Mouse (Mus musculus) hindbrain, embryonic 15.5 days (tissue): ENCODE measurements around the gene Thap8. TPM values are rescaled to one million over a fixed set of nuclear protein-coding genes. Genes with fewer than 3 reads are reported as not detected.
A peak's percentile ranks its signal among the peaks of the same experiment; 100 is the strongest.

Source experiments
- ATAC-seq: fragments of 200-750 bp; cut with Nextera tagmentation; 2 replicates; pipeline ENCODE4 v1.8.0; 2017; ENCODE audit warnings: low read depth, moderate number of reproducible peaks, moderate TSS enrichment; ENCODE audit not compliant: low FRiP score
- H3K27ac ChIP-seq: fragments of 300-500 bp; sonication (generic); replicated peaks from 2 replicates; pipeline ENCODE4 v1.5.1; 2015; ENCODE audit warnings: mild to moderate bottlenecking, inconsistent platforms
- H3K27me3 ChIP-seq: fragments of 300-500 bp; sonication (generic); 2 replicates; pipeline ENCODE4 v1.6.1; 2015; ENCODE audit warnings: control low read depth, inconsistent platforms
- H3K36me3 ChIP-seq: fragments of 300-500 bp; sonication (generic); 2 replicates; pipeline ENCODE4 v1.6.1; 2015; ENCODE audit warnings: control low read depth, inconsistent platforms
- H3K4me1 ChIP-seq: fragments of 300-500 bp; sonication (generic); replicated peaks from 2 replicates; pipeline ENCODE4 v1.6.1; 2015; ENCODE audit warnings: control low read depth, inconsistent platforms
- H3K4me2 ChIP-seq: fragments of 300-500 bp; sonication (generic); 2 replicates; pipeline ENCODE4 v1.6.1; 2015; ENCODE audit warnings: moderate library complexity, mild to moderate bottlenecking, inconsistent platforms
- H3K4me3 ChIP-seq: fragments of 300-500 bp; sonication (generic); 2 replicates; pipeline ENCODE4 v1.5.1; 2015; ENCODE audit warnings: mild to moderate bottlenecking, inconsistent platforms
- H3K9ac ChIP-seq: fragments of 300-500 bp; sonication (generic); 2 replicates; pipeline ENCODE4 v1.6.1; 2015; ENCODE audit warnings: inconsistent platforms
- H3K9me3 ChIP-seq: fragments of 300-500 bp; sonication (generic); 2 replicates; pipeline ENCODE4 v1.6.1; 2016; ENCODE audit warnings: control low read depth, inconsistent platforms
- WGBS: fragments of 180-500 bp; shearing (Covaris S2); methylation state at CpG from one replicate; pipeline ENCODE4 v1.1.7; 2015; 5-methylcytosine and 5-hydroxymethylcytosine counted together
- polyA plus RNA-seq: library from polyadenylated mRNA; unstranded; fragments of >200 nt; fragmentation: Nextera tagmentation; extraction: Ambion mirVana; gene quantifications from 2 replicates; pipeline ENCODE4 v1.2.1, GENCODE M21; 2015

The Thap8 gene
- polyA plus RNA-seq, 1 experiment from 2014 or later = 0.88 TPM

DNA sequence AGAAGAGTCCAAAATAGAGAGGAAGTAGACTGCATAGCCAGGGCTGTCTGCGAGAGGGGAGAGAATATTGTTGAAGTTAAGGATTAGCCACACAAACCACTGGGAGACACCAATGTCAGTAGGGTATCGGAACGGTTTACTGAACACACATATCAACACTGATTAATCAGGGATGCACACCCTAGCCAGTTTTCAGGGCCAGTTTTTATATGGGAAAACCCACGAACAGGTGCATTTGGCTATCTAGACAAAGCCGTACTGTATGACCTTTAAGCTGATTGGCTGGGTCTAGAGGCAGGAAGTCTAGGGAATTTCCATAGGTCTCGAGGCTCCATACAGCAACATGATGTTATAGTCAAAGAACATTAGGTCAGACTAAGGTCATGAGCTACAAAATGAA lies 43.0 kb downstream of the Thap8 start:
- H3K36me3 ChIP-seq = no peaks in the 10 kb centered on the region
- 0 out of 2 replicates have a peak overlapping the region, but pooled peaks have one; percentile 95 for H3K9ac ChIP-seq
- peaks cover 21% of the 10 kb centered on the region for H3K4me1 ChIP-seq
- peak overlapping the region; percentile 95 for H3K4me3 ChIP-seq
- H3K4me2 ChIP-seq = peak overlapping the region; percentile 91
- 0 out of 2 replicates have a peak, but pooled peaks cover 3% of the 10 kb centered on the region for H3K27me3 ChIP-seq
- peak; percentile 3; the same call in 1 of the 2 replicates for ATAC-seq
- H3K27ac ChIP-seq = peak overlapping the region; percentile 88
- 42% methylated on average over 6 of the region's 6 CpGs for WGBS
- no peaks in the 10 kb centered on the region for H3K9me3 ChIP-seq

DNA sequence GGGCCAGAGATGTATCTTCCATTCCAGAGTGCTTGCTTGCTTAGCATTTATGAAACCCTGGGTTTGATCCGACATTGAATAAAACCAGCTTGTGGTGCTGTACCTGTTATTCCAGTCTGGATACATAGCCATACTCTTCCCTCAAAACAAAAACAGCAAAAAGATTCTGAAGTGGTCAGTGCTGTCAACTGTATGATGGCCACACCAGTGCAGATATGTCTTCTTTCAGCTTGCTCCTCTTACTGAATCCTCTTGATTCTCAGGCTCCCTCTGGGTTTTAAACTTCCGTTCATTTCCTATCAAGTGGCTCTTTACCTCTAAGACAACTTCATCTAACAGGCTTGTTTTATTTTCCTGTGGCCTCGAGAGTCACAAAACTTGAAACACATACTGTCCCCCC lies 43.9 kb downstream of the Thap8 start, which contains the start of gene Sdhaf1:
Gene Sdhaf1 (minus strand): TSS at position 101 of the 400 bp plus-strand sequence.
- Histone ChIP-seq H3K9ac (0 out of 2 replicates have a peak within 1 kb of the TSS, but pooled peaks have one; percentile 95), H3K27ac (peak within 1 kb of the TSS; percentile 88; the same call in 1 of the 2 replicates), H3K27me3 (0 out of 2 replicates have a peak, but pooled peaks cover 3% of the 10 kb centered on the region), H3K36me3 (no peaks in the 10 kb centered on the region), H3K4me1 (peaks cover 21% of the 10 kb centered on the region), H3K4me2 (peak within 1 kb of the TSS; percentile 91), H3K4me3 (peak within 1 kb of the TSS; percentile 95), H3K9me3 (no peaks in the 10 kb centered on the region)
- WGBS = 83% methylated on average over 3 of the region's 3 CpGs
- ATAC-seq = no peak

DNA sequence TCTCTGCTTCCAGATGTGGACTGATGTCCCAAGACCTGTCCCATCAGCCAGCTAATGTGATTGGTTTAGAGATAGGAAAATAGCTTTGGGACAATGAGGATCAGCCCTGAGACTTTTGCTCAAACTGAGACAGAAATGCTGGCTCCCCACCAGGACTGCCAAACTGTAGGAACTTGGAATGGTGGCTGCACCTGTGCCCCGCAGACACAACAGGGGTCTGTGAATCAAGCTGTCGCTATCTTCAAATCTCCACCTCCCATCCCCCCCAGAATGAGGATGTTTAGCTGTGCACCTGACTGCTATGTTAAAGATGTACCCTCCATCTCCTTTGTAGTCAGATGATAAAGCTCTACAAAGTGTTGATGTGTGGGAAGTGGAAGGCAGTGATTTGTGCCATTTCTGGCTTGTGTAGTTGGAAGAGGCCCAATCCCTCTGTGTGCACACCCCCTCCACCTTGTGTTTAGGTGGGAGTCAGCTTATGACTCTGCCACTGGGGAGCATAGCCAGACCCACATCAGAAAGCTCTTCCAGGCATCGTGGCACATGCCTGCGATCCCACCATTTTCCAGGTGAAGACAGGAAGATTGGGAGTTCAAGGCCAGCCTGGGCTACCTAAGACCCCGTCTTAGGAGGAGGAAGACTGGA lies 44.5 kb downstream of the Thap8 start:
- 86% methylated on average over 5 of the region's 5 CpGs for WGBS
- Histone ChIP-seq H3K9ac (no peak overlapping the region), H3K27ac (no peak overlapping the region), H3K4me3 (no peak overlapping the region), H3K9me3 (no peaks in the 10 kb centered on the region), H3K4me2 (no peak overlapping the region), H3K36me3 (no peaks in the 10 kb centered on the region), H3K27me3 (0 out of 2 replicates have a peak, but pooled peaks cover 3% of the 10 kb centered on the region), H3K4me1 (peaks cover 21% of the 10 kb centered on the region)
- no peak for ATAC-seq

DNA sequence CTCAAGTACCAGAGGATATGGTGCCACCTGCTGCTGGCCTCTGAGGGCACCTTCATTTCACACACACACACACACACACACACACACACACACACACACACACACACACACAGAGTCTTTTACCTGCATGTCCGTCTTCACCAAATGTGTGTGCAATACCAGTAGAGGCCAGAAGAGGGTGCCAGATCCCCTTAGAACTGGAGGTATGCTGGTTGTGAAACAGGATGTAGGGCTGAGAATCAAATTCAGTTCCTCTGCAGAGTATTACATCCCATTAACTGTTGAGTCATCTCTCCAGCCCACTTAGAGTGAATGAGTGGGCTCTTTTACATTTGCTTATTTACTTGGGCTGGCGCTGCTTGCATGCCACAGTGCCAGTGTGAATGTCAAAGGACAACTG lies 45.5 kb downstream of the Thap8 start:
- Histone ChIP-seq H3K36me3 (no peaks in the 10 kb centered on the region), H3K27me3 (0 out of 2 replicates have a peak, but pooled peaks cover 3% of the 10 kb centered on the region), H3K9me3 (no peaks in the 10 kb centered on the region), H3K4me3 (no peak overlapping the region), H3K27ac (no peak overlapping the region), H3K4me1 (peaks cover 21% of the 10 kb centered on the region), H3K4me2 (no peak overlapping the region), H3K9ac (no peak overlapping the region)
- WGBS = 39% methylated on average over 2 of the region's 2 CpGs
- no peak for ATAC-seq

DNA sequence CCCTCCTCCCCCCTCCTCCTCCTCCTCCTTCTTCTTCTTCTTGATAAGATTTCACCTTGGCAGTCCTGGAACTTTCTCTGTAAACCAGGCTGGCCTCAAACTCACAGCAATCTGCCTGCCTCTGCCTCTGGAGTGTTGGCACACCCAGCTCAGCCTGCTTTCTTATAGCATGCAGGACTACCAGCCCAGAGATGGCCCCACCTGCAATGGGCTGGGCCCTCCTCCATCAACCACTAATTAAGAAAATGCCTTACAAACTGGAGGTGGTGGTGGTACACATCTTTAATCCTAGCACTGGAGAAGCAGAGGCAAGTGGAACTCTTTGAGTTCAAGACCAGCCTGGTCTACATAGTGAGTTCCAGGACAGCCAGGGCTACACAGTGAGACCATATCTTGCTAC lies 46.5 kb downstream of the Thap8 start:
- Histone ChIP-seq H3K4me3 (no peak overlapping the region), H3K4me1 (peaks cover 15% of the 10 kb centered on the region), H3K27ac (no peak overlapping the region), H3K9me3 (no peaks in the 10 kb centered on the region), H3K4me2 (no peak overlapping the region), H3K27me3 (0 out of 2 replicates have a peak, but pooled peaks cover 3% of the 10 kb centered on the region), H3K9ac (no peak overlapping the region), H3K36me3 (no peaks in the 10 kb centered on the region)
- ATAC-seq = no peak

DNA sequence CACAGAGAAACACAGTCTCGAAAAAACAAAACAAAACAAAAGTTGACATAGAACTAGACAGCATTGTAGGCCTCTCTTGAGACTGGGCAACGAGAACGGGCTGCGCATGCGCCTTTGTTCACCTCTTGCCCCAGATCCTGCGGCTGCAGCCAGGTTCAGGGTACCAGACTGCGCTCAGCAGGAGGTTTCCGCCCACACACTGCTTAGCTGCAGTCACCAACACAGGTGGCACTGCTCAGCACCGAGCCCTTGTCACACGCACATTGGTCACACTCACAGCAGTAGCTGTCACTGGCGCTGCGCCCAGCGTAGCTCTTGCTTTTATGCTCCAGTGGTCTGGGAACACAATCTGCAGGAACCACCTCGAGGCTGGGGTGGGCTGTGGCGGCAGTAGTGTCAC lies 47.2 kb downstream of the Thap8 start:
- no peak overlapping the region for H3K4me2 ChIP-seq
- H3K4me3 ChIP-seq = no peak overlapping the region
- no peak for ATAC-seq
- no peaks in the 10 kb centered on the region for H3K9me3 ChIP-seq
- peaks cover 17% of the 10 kb centered on the region for H3K4me1 ChIP-seq
- H3K27ac ChIP-seq = 0 out of 2 replicates have a peak overlapping the region, but pooled peaks have one; percentile 12
- no peak overlapping the region for H3K9ac ChIP-seq
- H3K36me3 ChIP-seq = no peaks in the 10 kb centered on the region
- 0 out of 2 replicates have a peak, but pooled peaks cover 3% of the 10 kb centered on the region for H3K27me3 ChIP-seq
- WGBS = 45% methylated on average over 15 of the region's 15 CpGs

DNA sequence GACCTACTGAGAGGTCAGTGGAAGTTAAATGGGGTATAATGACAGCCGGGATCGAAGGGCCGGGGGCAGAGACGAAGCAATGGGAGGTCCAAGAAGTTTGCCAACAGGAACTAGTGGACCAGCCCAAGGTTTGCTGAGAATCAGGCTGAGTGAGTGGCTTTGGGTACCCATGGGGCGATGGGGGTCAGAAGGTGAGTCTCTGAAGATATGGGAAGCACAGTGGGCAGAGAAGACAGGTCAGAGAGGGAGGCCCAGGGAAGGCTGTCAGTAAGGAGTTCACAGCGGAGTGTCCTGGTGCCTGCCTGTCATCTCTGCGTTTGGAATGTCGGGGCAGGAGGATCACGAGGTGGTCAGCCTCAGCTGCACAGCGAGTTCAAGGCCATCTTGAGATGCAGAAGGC lies 48.5 kb downstream of the Thap8 start:
- ATAC-seq = no peak
- no peaks in the 10 kb centered on the region for H3K36me3 ChIP-seq
- no peaks in the 10 kb centered on the region for H3K9me3 ChIP-seq
- no peak overlapping the region for H3K27ac ChIP-seq
- no peak overlapping the region for H3K4me2 ChIP-seq
- no peak overlapping the region for H3K4me3 ChIP-seq
- WGBS = 52% methylated on average over 10 of the region's 10 CpGs
- H3K9ac ChIP-seq = no peak overlapping the region
- 0 out of 2 replicates have a peak, but pooled peaks cover 2% of the 10 kb centered on the region for H3K27me3 ChIP-seq
- peaks cover 21% of the 10 kb centered on the region for H3K4me1 ChIP-seq

DNA sequence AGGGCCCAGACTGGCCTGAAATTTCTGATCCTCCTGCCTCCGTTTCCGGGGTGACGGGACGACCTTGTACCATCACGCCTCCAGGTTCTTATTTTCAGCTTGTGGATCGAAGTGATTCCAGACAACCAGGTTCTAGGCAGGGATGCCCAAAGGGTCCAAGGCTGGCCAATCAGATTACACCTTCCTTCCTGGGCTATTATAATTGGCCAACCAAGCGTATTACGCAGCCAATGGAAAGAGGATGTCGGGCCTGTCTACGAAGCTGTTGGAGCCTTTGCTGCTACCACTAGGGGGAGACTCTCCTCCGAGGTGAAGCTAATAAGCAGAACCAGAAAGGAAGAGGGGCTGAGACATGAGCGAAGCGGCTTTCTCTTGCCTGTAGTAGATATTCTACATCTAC lies 52.0 kb downstream of the Thap8 start:
- no peaks in the 10 kb centered on the region for H3K36me3 ChIP-seq
- peaks cover 17% of the 10 kb centered on the region for H3K27me3 ChIP-seq
- H3K9ac ChIP-seq = no peak overlapping the region
- H3K4me1 ChIP-seq = peaks cover 37% of the 10 kb centered on the region
- H3K27ac ChIP-seq = peak overlapping the region; percentile 50
- 4% methylated on average over 13 of the region's 13 CpGs for WGBS
- peak; percentile 94 for ATAC-seq
- H3K4me2 ChIP-seq = peak overlapping the region; percentile 54
- peak overlapping the region; percentile 29 for H3K4me3 ChIP-seq
- no peaks in the 10 kb centered on the region for H3K9me3 ChIP-seq

DNA sequence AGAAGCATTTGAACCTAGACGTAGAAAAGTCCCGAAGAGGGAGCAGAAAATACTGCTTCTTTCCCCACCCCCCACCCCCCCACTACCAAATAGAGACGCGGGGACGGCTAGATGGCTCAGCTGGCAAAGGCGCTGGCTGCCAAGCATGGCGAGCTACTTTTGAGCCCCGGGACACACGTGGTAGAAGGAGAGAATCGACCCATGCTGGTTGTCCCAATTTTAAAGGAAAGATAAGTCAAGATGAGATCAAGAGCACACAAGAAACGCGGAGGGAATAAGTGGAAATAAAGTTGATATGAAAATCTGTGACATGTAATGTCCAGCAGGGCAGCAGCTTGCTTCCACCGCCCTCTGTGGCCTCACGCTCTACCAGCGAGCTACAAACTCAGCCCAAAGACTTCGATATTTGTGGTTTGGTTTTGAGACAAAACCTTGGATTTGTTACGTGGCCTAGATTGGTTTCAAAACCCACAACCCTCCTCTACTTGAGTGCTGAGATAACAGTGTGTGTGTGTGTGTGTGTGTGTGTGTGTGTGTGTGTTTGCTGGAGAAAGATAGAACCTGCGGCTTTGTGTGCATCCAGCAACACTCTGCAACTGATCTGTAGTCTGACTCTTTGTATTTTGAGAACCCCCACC lies 52.8 kb downstream of the Thap8 start:
- Histone ChIP-seq H3K36me3 (no peaks in the 10 kb centered on the region), H3K4me2 (peak overlapping the region; percentile 54), H3K4me3 (peak overlapping the region; percentile 29; the same call in 1 of the 2 replicates), H3K27ac (no peak overlapping the region), H3K9ac (no peak overlapping the region), H3K27me3 (peaks cover 17% of the 10 kb centered on the region), H3K9me3 (no peaks in the 10 kb centered on the region), H3K4me1 (peaks cover 33% of the 10 kb centered on the region)
- ATAC-seq = no peak
- 59% methylated on average over 18 of the region's 18 CpGs for WGBS

DNA sequence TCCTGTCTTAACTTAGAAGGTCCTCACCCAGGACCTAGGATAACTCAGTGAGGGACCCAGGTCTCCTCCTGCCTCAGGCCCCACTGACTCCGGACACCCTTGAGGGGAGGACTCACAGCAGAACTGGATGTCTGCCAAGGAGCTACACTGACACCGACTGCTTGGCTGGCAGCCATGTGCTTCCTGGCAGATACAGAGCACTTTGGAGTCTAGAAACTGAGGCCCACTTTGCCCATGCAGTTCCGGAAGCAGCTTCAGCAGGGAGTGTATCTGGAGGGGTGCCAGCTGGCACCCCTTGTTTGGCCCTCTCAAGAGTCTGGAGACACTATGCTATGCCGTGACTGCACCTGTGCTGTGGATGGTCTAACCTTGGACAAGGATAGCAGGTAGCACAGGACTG lies 53.5 kb downstream of the Thap8 start:
- no peak overlapping the region for H3K4me3 ChIP-seq
- H3K9me3 ChIP-seq = no peaks in the 10 kb centered on the region
- H3K36me3 ChIP-seq = no peaks in the 10 kb centered on the region
- H3K4me1 ChIP-seq = peaks cover 33% of the 10 kb centered on the region
- no peak overlapping the region for H3K4me2 ChIP-seq
- no peak overlapping the region for H3K9ac ChIP-seq
- WGBS = 38% methylated on average over 4 of the region's 4 CpGs
- peak overlapping the region; percentile 12; the same call in 1 of the 2 replicates for H3K27ac ChIP-seq
- H3K27me3 ChIP-seq = peaks cover 17% of the 10 kb centered on the region
- peak; percentile 31; the same call in 1 of the 2 replicates for ATAC-seq

DNA sequence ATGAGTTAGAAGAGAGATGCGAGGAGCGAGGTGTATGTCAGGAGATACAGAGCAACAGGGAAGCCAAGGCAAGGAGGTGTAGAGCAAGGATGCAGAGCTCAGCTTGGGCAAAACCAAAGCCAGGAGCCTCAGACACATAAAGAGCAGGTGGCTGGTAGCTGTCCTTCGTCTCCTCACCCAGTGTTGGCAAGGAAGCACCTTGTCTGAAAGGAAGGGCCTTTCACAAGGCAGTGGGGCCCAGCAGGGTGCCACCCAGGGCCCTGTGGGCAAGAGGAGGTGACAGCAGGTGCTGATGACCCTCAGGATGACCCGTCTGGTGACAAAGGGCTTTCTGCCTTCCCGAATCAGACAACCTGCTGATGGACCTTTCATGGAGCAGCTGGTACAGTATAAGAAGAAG lies 54.7 kb downstream of the Thap8 start:
- Histone ChIP-seq H3K9me3 (no peaks in the 10 kb centered on the region), H3K4me3 (no peak overlapping the region), H3K4me2 (no peak overlapping the region), H3K9ac (no peak overlapping the region), H3K4me1 (peaks cover 33% of the 10 kb centered on the region), H3K27me3 (peaks cover 22% of the 10 kb centered on the region), H3K36me3 (no peaks in the 10 kb centered on the region), H3K27ac (no peak overlapping the region)
- ATAC-seq = no peak
- 60% methylated on average over 5 of the region's 5 CpGs for WGBS

DNA sequence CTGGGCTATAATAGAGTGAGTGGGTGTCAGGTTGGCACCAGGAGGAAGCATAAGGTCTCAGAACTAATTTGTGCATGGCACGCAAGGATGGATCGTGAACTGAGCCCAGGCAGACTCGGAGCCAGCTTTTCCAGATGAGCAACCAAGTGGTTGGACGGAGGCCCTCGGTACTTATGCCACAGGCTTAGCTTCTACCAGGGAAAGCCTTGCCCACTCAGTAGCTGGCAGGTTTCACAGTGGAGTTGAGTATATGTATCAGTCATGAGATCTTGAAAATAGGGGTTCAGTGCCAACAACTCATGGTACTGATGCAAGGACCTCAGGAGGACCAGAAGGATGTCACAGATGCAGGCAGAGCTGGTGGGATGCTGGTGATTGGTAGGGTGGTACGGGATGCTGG lies 55.8 kb downstream of the Thap8 start:
- Histone ChIP-seq H3K4me1 (peaks cover 33% of the 10 kb centered on the region), H3K9ac (no peak overlapping the region), H3K4me2 (no peak overlapping the region), H3K36me3 (no peaks in the 10 kb centered on the region), H3K27ac (no peak overlapping the region), H3K27me3 (peaks cover 22% of the 10 kb centered on the region), H3K4me3 (no peak overlapping the region), H3K9me3 (no peaks in the 10 kb centered on the region)
- no peak for ATAC-seq
- 68% methylated on average over 6 of the region's 6 CpGs for WGBS
